Mouse (Mus musculus): Measurements from ENCODE around the gene Tmcc3.

DNA sequence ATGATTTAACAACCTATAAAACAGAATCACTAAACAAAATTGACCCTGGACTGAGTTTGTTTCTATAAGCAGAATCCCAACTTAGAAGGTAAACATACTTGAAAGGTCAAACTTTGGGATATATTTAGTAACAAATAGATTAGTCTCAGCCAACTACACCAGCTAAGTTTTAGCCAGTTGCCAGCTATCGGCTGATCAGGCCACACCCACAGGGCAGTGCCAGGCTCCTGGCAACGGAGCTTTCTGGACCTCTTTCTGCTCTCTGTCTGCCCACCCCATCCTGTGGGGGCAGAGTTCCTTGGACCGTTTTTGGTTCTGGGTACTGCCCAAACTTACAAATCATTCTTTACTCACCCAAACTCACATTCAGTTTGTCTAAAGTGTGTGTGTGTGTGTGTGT, 137.9 kb downstream of the Tmcc3 start:
- TF ChIP-seq HCFC1 (IDR thresholded peaks at IDR 0.05; ENCODE audit: borderline replicate concordance, insufficient read depth, low read length) (no peak), MAFK (IDR thresholded peaks at IDR 0.05; ENCODE audit: insufficient read depth, low read depth, low read length) (no peak), CHD2 (IDR thresholded peaks at IDR 0.05; ENCODE audit: low read depth, low read length) (no peak), ZC3H11A (IDR thresholded peaks at IDR 0.05; ENCODE audit: borderline replicate concordance, low read depth, low read length) (no peak), ZNF384 (IDR thresholded peaks at IDR 0.05; ENCODE audit: low read depth, low read length) (no peak)
